Mouse (Mus musculus): ENCODE measurements around the gene Stat6. TPM values are rescaled to one million over a fixed set of nuclear protein-coding genes. Genes with fewer than 3 reads are reported as not detected.

The Stat6 gene
- polyA plus RNA-seq, 1 experiment from 2014 or later: 14.3 TPM

DNA sequence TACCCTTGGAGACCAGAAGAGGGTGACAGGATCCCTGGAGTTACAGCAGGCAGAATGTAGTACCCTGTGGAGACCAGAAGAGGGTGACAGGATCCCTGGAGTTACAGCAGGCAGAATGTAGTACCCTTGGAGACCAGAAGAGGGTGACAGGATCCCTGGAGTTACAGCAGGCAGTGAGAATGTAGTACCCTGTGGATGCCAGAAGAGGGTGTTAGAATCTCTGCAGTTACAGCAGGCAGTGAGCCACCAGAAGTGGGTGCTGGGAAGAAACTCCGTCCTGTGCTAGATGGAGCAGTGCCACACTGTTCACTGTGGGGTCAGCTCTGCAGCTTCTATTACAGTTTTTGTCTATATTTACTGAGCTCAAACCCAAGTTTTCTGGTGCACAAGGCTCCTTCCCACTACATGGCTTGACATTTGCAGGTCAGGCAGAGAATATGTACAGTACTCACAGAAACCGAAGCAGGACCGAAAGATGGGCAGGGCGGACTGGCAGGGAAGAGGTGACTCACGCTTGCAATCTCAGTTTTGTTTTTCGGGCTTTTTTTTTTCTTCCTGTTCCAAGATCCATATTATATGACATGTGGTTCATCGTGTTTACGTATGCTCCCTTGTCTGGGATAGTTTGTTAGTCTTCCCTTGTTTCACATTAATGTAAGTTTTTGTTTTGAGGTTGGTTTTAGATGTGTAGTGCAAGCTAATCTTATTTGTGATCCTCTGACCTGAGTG lies 32.2 kb downstream of the Stat6 start:
- H3K27ac ChIP-seq (replicated peaks): peak overlapping the region; percentile 34; the same call in 1 of the 2 replicates
- H3K9ac ChIP-seq: no peak overlapping the region
- H3K27me3 ChIP-seq: no peaks in the 10 kb centered on the region
- 85% methylated on average over 8 of the region's 8 CpGs for WGBS (ENCODE audit: insufficient replicate concordance)
- H3K36me3 ChIP-seq (replicated peaks): no peaks in the 10 kb centered on the region
- no peak for ATAC-seq (ENCODE audit: insufficient read depth)
- peaks cover 42% of the 10 kb centered on the region for H3K4me1 ChIP-seq (replicated peaks)
- no peak overlapping the region for H3K4me2 ChIP-seq
- no peak overlapping the region for H3K4me3 ChIP-seq (replicated peaks)
- no peaks in the 10 kb centered on the region for H3K9me3 ChIP-seq (replicated peaks)

- H3K9me3 ChIP-seq (replicated peaks): no peaks in the 10 kb centered on the region
- no peak for ATAC-seq (ENCODE audit: insufficient read depth)
- H3K36me3 ChIP-seq (replicated peaks): no peaks in the 10 kb centered on the region
- H3K4me2 ChIP-seq: peak overlapping the region; percentile 72
- peak overlapping the region; percentile 87 for H3K4me3 ChIP-seq (replicated peaks)
- H3K27me3 ChIP-seq: no peaks in the 10 kb centered on the region
- 44% methylated on average over 5 of the region's 5 CpGs for WGBS (ENCODE audit: insufficient replicate concordance)
- H3K9ac ChIP-seq: peak overlapping the region; percentile 51
- peaks cover 42% of the 10 kb centered on the region for H3K4me1 ChIP-seq (replicated peaks)
- H3K27ac ChIP-seq (replicated peaks): peak overlapping the region; percentile 81
Observed at GRCm38 (mm10) chr10:127675859-127676398, 33.1 kb downstream of the Stat6 start.

- Histone ChIP-seq H3K9ac (peak overlapping the region; percentile 77), H3K4me1 (replicated peaks) (peaks cover 42% of the 10 kb centered on the region), H3K27ac (replicated peaks) (peak overlapping the region; percentile 88), H3K36me3 (replicated peaks) (no peaks in the 10 kb centered on the region), H3K4me2 (peak overlapping the region; percentile 96), H3K27me3 (no peaks in the 10 kb centered on the region), H3K4me3 (replicated peaks) (peak overlapping the region; percentile 87), H3K9me3 (replicated peaks) (no peaks in the 10 kb centered on the region)
- peak; percentile 93 for ATAC-seq (ENCODE audit: insufficient read depth)
- under 1% methylated on average over 71 of the region's 71 CpGs for WGBS (ENCODE audit: insufficient replicate concordance)
Observed at GRCm38 (mm10) chr10:127676691-127677548, 34.1 kb downstream of the Stat6 start.

GRCm38 (mm10) chr10:127677591-127678336 lies 35.0 kb downstream of the Stat6 start:
- peak overlapping the region; percentile 88 for H3K27ac ChIP-seq (replicated peaks)
- H3K9me3 ChIP-seq (replicated peaks): no peaks in the 10 kb centered on the region
- peak overlapping the region; percentile 77 for H3K9ac ChIP-seq
- H3K36me3 ChIP-seq (replicated peaks): no peaks in the 10 kb centered on the region
- WGBS (ENCODE audit: insufficient replicate concordance): 7% methylated on average over 14 of the region's 14 CpGs
- H3K4me3 ChIP-seq (replicated peaks): peak overlapping the region; percentile 87
- H3K4me1 ChIP-seq (replicated peaks): peaks cover 46% of the 10 kb centered on the region
- no peaks in the 10 kb centered on the region for H3K27me3 ChIP-seq
- peak overlapping the region; percentile 96 for H3K4me2 ChIP-seq
- no peak for ATAC-seq (ENCODE audit: insufficient read depth)

GRCm38 (mm10) chr10:127679208-127679607 lies 36.4 kb downstream of the Stat6 start:
- Histone ChIP-seq H3K9me3 (replicated peaks) (no peaks in the 10 kb centered on the region), H3K9ac (no peak overlapping the region), H3K4me3 (replicated peaks) (no peak overlapping the region), H3K36me3 (replicated peaks) (0 out of 2 replicates have a peak, but pooled peaks cover 3% of the 10 kb centered on the region), H3K27ac (replicated peaks) (no peak overlapping the region), H3K4me2 (no peak overlapping the region), H3K4me1 (replicated peaks) (peaks cover 43% of the 10 kb centered on the region), H3K27me3 (no peaks in the 10 kb centered on the region)
- 83% methylated on average over 1 of the region's 1 CpGs for WGBS (ENCODE audit: insufficient replicate concordance)
- ATAC-seq (ENCODE audit: insufficient read depth): no peak

GRCm38 (mm10) chr10:127679881-127680280 lies 37.1 kb downstream of the Stat6 start:
- Histone ChIP-seq H3K4me3 (replicated peaks) (no peak overlapping the region), H3K36me3 (replicated peaks) (0 out of 2 replicates have a peak, but pooled peaks cover 3% of the 10 kb centered on the region), H3K9ac (no peak overlapping the region), H3K4me2 (no peak overlapping the region), H3K27ac (replicated peaks) (no peak overlapping the region), H3K27me3 (no peaks in the 10 kb centered on the region), H3K9me3 (replicated peaks) (no peaks in the 10 kb centered on the region), H3K4me1 (replicated peaks) (peaks cover 38% of the 10 kb centered on the region)
- no peak for ATAC-seq (ENCODE audit: insufficient read depth)
- WGBS (ENCODE audit: insufficient replicate concordance): 76% methylated on average over 3 of the region's 3 CpGs

DNA sequence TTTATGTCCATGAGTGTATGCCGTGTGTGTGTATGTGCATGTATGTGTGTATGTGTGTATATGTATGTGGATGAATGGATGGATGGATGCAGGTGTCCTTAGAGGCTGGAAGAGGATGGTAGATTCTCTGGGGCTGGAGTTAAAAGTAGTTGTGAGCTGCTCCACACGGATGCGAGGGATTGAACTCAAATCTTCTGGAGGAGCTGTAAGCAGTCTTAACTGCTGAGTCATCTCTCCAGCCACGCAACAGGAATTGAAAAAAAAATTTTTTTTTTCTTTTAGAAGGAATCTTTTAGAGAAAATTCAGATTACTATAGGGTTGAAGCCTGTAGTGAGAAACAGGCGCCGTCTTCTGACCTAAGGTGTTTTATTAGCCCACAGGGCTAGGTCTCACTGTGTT lies 40.1 kb downstream of the Stat6 start:
- no peak overlapping the region for H3K9ac ChIP-seq
- H3K27me3 ChIP-seq: no peaks in the 10 kb centered on the region
- H3K4me3 ChIP-seq (replicated peaks): no peak overlapping the region
- H3K4me1 ChIP-seq (replicated peaks): peaks cover 19% of the 10 kb centered on the region
- WGBS (ENCODE audit: insufficient replicate concordance): 77% methylated on average over 6 of the region's 6 CpGs
- 0 out of 2 replicates have a peak, but pooled peaks cover 3% of the 10 kb centered on the region for H3K36me3 ChIP-seq (replicated peaks)
- H3K9me3 ChIP-seq (replicated peaks): no peaks in the 10 kb centered on the region
- H3K27ac ChIP-seq (replicated peaks): no peak overlapping the region
- no peak for ATAC-seq (ENCODE audit: insufficient read depth)
- no peak overlapping the region for H3K4me2 ChIP-seq

- Histone ChIP-seq H3K36me3 (replicated peaks) (peaks cover 60% of the 10 kb centered on the region), H3K4me3 (replicated peaks) (no peak overlapping the region)
- ATAC-seq (ENCODE audit: insufficient read depth): no peak
Observed at GRCm38 (mm10) chr10:127691053-127691452, 48.3 kb downstream of the Stat6 start.

GRCm38 (mm10) chr10:127694636-127695035 lies 51.9 kb downstream of the Stat6 start:
- Histone ChIP-seq H3K27ac (replicated peaks) (no peak overlapping the region), H3K4me2 (no peak overlapping the region), H3K27me3 (no peaks in the 10 kb centered on the region), H3K4me3 (replicated peaks) (no peak overlapping the region), H3K36me3 (replicated peaks) (peaks cover 72% of the 10 kb centered on the region), H3K9ac (no peak overlapping the region), H3K9me3 (replicated peaks) (no peaks in the 10 kb centered on the region), H3K4me1 (replicated peaks) (peaks cover 11% of the 10 kb centered on the region)
- 48% methylated on average over 2 of the region's 2 CpGs for WGBS (ENCODE audit: insufficient replicate concordance)
- no peak for ATAC-seq (ENCODE audit: insufficient read depth)

More at GRCm38 (mm10) chr10:127691053-127691452, 48.3 kb downstream of the Stat6 start:
- 0% methylated on average over 1 of the region's 1 CpGs for WGBS (ENCODE audit: insufficient replicate concordance)
- Histone ChIP-seq H3K4me1 (replicated peaks) (peaks cover 11% of the 10 kb centered on the region), H3K9me3 (replicated peaks) (no peaks in the 10 kb centered on the region), H3K4me2 (no peak overlapping the region), H3K9ac (no peak overlapping the region), H3K27ac (replicated peaks) (no peak overlapping the region), H3K27me3 (no peaks in the 10 kb centered on the region)

- H3K4me1 ChIP-seq (replicated peaks): peaks cover 11% of the 10 kb centered on the region
- no peak overlapping the region for H3K4me2 ChIP-seq
- H3K27me3 ChIP-seq: no peaks in the 10 kb centered on the region
- peaks cover 64% of the 10 kb centered on the region for H3K36me3 ChIP-seq (replicated peaks)
- H3K4me3 ChIP-seq (replicated peaks): no peak overlapping the region
- H3K9ac ChIP-seq: no peak overlapping the region
- 81% methylated on average over 7 of the region's 7 CpGs for WGBS (ENCODE audit: insufficient replicate concordance)
- no peak for ATAC-seq (ENCODE audit: insufficient read depth)
- no peak overlapping the region for H3K27ac ChIP-seq (replicated peaks)
- H3K9me3 ChIP-seq (replicated peaks): no peaks in the 10 kb centered on the region
Observed at GRCm38 (mm10) chr10:127695775-127696174, 53.0 kb downstream of the Stat6 start.

All from liver, embryonic 15.5 days (tissue).